In the genomic region with DNA sequence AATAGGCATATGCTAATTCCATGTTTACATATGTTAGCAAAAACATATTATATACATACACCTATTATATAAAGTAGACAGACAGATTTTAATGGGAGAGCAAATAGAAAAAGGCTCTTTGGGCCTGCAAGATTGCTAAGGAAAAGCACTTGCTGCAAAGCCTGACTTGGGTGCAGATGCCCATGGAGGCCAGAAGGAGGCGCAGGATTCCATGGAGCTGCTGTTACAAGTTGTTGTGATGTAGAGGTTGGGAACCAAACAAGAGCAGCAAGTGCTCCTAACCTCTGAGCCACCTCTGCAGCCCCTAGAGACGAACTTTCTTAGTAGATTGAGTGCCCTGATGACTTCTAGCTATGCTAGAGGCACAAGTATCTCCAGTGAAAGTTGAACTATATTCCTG, we compare ENCODE assay signal across 11 mouse cellular contexts. TPM values are rescaled to one million over a fixed set of nuclear protein-coding genes. Genes with fewer than 3 reads are reported as not detected.
A peak's percentile ranks its signal among the peaks of the same experiment; 100 is the strongest.
DNase-seq lines count a peak whose midpoint lies in the region; ATAC-seq lines count a peak whose summit lies in the region.
"Had no signal": no experiment of that assay in that cellular context is flagged by ENCODE, and none has a peak within 500 bp of the region (broad histone marks: within the 10 kb centered on the region; RNA-seq: fewer than 3 reads in every experiment).

No protein-coding gene starts in this region.

- H3K9ac ChIP-seq in neural tube, embryonic 11.5 days (ENCODE audit: low read length), result no peak overlapping the region

- no peak overlapping the region for H3K4me3 ChIP-seq in heart, embryonic 10.5 days
- H3K4me3 ChIP-seq in neural tube, embryonic 11.5 days (ENCODE audit: low read depth, low read length), result no peak overlapping the region

- H3K27me3 ChIP-seq in heart, embryonic 10.5 days (ENCODE audit: insufficient read depth, poor library complexity, severe bottlenecking), result no peaks in the 10 kb centered on the region
- no peaks in the 10 kb centered on the region for H3K27me3 ChIP-seq in neural tube, embryonic 11.5 days (ENCODE audit: control insufficient read depth, insufficient read depth, low read length)

- intact Hi-C loops in heart, postnatal 10 days (cut with DNase I), result no loop called here

- H3K27ac ChIP-seq in heart, embryonic 10.5 days, result no peak overlapping the region
- no peak overlapping the region for H3K27ac ChIP-seq in neural tube, embryonic 11.5 days (ENCODE audit: low read depth, low read length)

- 10% methylated on average over 2 of the region's 2 CpGs for WGBS in heart, embryonic 10.5 days
- 9% methylated on average over 2 of the region's 2 CpGs for WGBS in neural tube, embryonic 11.5 days

- no peaks in the 10 kb centered on the region for H3K4me1 ChIP-seq in heart, embryonic 10.5 days
- no peaks in the 10 kb centered on the region for H3K4me1 ChIP-seq in neural tube, embryonic 11.5 days (ENCODE audit: control insufficient read depth, insufficient read depth, low read length)

- peaks cover 9% of the 10 kb centered on the region for H3K36me3 ChIP-seq in heart, embryonic 10.5 days
- H3K36me3 ChIP-seq in neural tube, embryonic 11.5 days (ENCODE audit: control insufficient read depth, insufficient read depth, low read length), result no peaks in the 10 kb centered on the region

- ATAC-seq in neural tube, embryonic 11.5 days (ENCODE audit: insufficient read depth, low FRiP score, low TSS enrichment), result no peak

- DNase-seq in heart, postnatal 10 days, result peak; percentile 22 to 46
- DNase-seq in heart, embryonic 10.5 days (ENCODE audit: low spot score), result no peak
- peak; percentile 35 for DNase-seq in neural tube, embryonic 11.5 days (ENCODE audit: low spot score)
- no peak for DNase-seq in neural tube, embryonic 10.5 days (ENCODE audit: extremely low spot score, low spot score)
- peak; percentile 72 for DNase-seq in embryo, embryonic 10 days (ENCODE audit: low spot score)
- DNase-seq in thymus, postnatal 4 days, result peak; percentile 58
- no peak for DNase-seq in ovary, postnatal 14 days (ENCODE audit: low spot score)
- DNase-seq in left cerebral cortex, adult 18-20 months (ENCODE audit: low spot score in 2 of 2), result no peak
- DNase-seq: right cerebral cortex, adult 18-20 months had no signal

- no peaks in the 10 kb centered on the region for H3K9me3 ChIP-seq in heart, embryonic 10.5 days
- no peaks in the 10 kb centered on the region for H3K9me3 ChIP-seq in neural tube, embryonic 11.5 days (ENCODE audit: control insufficient read depth, low read length)

- H3K4me2 ChIP-seq in neural tube, embryonic 11.5 days (ENCODE audit: low read depth), result no peak overlapping the region

RNA-seq across cellular contexts. Expression of gene Pts, which starts 9.7 kb away (rescaled TPM):
- 10 to 100 TPM; 31.7 to 36.8 TPM for total RNA-seq in heart, postnatal 10 days (2021)
- 78.6 and 92.2 TPM in 2 replicates for polyA plus RNA-seq in heart, embryonic 10.5 days (2016; fragmentation: Nextera tagmentation; extraction: Ambion mirVana)
- 75.2 and 80.0 TPM in 2 replicates for polyA plus RNA-seq in neural tube, embryonic 11.5 days (2014; fragmentation: Nextera tagmentation; extraction: Ambion mirVana)
- total RNA-seq in left cerebral cortex, adult 18-20 months (2021), result 10 to 100 TPM; 24.9 to 27.4 TPM

RNA-seq across cellular contexts. Expression of gene Plet1, which starts 24.5 kb away (rescaled TPM):
- total RNA-seq in heart, postnatal 10 days (2021), result 1 to 10 TPM; 1.2 to 2.6 TPM
- polyA plus RNA-seq in heart, embryonic 10.5 days (2016; fragmentation: Nextera tagmentation; extraction: Ambion mirVana), result 2.2 and 4.2 TPM in 2 replicates
- 0.49 and 0.51 TPM in 2 replicates for polyA plus RNA-seq in neural tube, embryonic 11.5 days (2014; fragmentation: Nextera tagmentation; extraction: Ambion mirVana)
- total RNA-seq in left cerebral cortex, adult 18-20 months (2021), result not detected
- total RNA-seq: adrenal gland, postnatal 36 days had no signal

RNA-seq across cellular contexts. Expression of gene Il18, which starts 35.8 kb away (rescaled TPM):
- 1 to 10 TPM; 1.3 to 2.5 TPM for total RNA-seq in heart, postnatal 10 days (2021)
- 2.4 and 2.5 TPM in 2 replicates for polyA plus RNA-seq in heart, embryonic 10.5 days (2016; fragmentation: Nextera tagmentation; extraction: Ambion mirVana)
- 4.7 and 6.4 TPM in 2 replicates for polyA plus RNA-seq in neural tube, embryonic 11.5 days (2014; fragmentation: Nextera tagmentation; extraction: Ambion mirVana)
- 10 to 100 TPM; 23.2 to 23.6 TPM for total RNA-seq in left cerebral cortex, adult 18-20 months (2021)

RNA-seq across cellular contexts. Expression of gene Bco2, which starts 36.2 kb away (rescaled TPM):
- under 1 TPM; 0.19 to 0.20 TPM for total RNA-seq in heart, postnatal 10 days (2021)
- 0.21 TPM in 1 of 2 replicates, not detected in the other for polyA plus RNA-seq in heart, embryonic 10.5 days (2016; fragmentation: Nextera tagmentation; extraction: Ambion mirVana)
- 0.15 TPM in 1 of 2 replicates, not detected in the other for polyA plus RNA-seq in neural tube, embryonic 11.5 days (2014; fragmentation: Nextera tagmentation; extraction: Ambion mirVana)
- 1 to 10 TPM; 3.0 to 3.7 TPM for total RNA-seq in left cerebral cortex, adult 18-20 months (2021)

RNA-seq across cellular contexts. Expression of gene Tex12, which starts 42.3 kb away (rescaled TPM):
- not detected for total RNA-seq in heart, postnatal 10 days (2021)
- polyA plus RNA-seq in heart, embryonic 10.5 days (2016; fragmentation: Nextera tagmentation; extraction: Ambion mirVana), result 0.25 TPM in 1 of 2 replicates, not detected in the other
- polyA plus RNA-seq in neural tube, embryonic 11.5 days (2014; fragmentation: Nextera tagmentation; extraction: Ambion mirVana), result 0.28 TPM in 1 of 2 replicates, not detected in the other
- not detected for total RNA-seq in left cerebral cortex, adult 18-20 months (2021)
- total RNA-seq: adrenal gland, postnatal 36 days had no signal
- polyA plus RNA-seq: lung, embryonic 16.5 days had no signal

Comparison
In these comparisons a context has a peak if more than half of its experiments do, and no peak if none do; other contexts are left out.
1. DNase-seq: peak in heart, postnatal 10 days (2 of 2), neural tube, embryonic 11.5 days (single experiment), embryo, embryonic 10 days (single experiment) and thymus, postnatal 4 days (single experiment); none in heart, embryonic 10.5 days (single experiment), neural tube, embryonic 10.5 days (single experiment), ovary, postnatal 14 days (single experiment) and left cerebral cortex, adult 18-20 months (0 of 2).
2. RNA of gene Il18, which starts 35.8 kb away (total RNA-seq): 23.2 to 23.6 TPM in left cerebral cortex, adult 18-20 months; 1.3 to 2.5 TPM in heart, postnatal 10 days; every median in the first group is over 4 times any median in the second.